Mouse (Mus musculus): ENCODE data around the gene Rims1. TPM values are rescaled to one million over a fixed set of nuclear protein-coding genes. Genes with fewer than 3 reads are reported as not detected.

Rims1 gene
- total RNA-seq (2015) = not detected in 2 replicates
- not detected in 2 replicates for total RNA-seq (2017)

DNA sequence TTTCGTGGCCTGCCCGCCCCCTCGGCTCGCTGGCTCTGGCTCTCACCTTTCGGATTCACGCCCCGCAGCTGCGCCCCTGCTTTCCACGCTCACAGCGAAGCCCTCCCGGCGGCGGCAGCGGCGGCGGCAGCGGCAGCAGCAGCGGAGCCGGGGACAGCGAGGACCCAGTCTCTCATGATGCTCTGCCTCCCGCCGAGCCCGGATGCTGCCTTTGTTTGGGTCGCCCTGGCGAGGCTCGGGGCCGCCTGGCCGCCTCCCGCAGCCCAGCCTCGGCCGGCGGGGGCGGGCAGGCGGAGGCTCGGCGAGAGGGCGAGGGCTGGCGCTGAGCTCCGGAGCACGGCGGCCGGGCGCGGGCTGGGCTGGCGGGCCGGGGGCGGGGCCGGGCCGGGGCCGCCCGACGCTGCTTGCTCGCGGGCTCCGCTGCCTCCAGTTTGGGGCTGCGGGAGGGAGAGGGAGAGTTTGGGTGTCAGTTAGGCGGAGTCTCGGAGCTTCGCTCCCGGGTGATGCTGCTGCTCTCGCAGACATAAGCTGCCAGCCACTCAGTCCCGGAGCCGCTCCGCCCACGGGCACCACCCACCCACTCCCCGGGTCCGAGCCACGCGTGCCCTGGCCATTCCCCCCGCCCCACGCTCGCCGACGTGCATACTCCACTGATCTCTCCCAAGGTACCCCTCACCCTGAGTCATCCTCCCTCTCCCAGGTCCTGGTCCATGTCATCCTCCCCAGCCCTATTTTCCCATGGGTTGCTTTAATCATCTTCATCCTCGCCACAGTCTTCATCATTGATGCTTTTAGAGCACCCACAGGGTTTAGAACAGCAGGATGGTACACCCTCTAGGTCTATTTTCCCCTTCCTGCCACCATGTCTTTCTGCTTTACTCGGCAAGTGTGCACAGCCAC, at the start of gene Rims1:
Gene Rims1, minus strand, starts transcription at position 269 of the 900 bp plus-strand sequence.
- ATAC-seq (ENCODE audit: poor library complexity, severe bottlenecking) = no peak

DNA sequence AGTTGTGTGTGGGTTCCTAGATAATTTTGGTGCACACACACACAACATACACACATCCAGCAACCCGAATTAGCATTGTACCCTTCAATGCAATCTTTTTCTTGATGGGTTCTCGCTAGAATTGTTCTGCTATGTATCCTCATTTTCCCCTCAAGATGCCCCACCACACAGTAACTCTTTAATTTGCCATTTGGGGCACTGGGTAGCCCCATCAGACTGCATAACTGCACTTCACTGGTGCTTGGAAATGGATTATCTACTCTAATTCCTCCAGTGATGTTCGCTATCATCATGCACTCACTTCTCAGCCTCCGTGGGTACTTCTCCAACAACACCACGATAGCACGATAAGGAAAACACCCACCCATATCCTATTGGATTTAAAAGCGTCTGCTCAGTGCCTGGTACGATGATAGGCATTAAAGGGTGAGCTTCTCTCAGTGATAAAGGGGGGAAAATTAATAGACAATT, 867 bp upstream of the Rims1 start:
- no peak for ATAC-seq (ENCODE audit: poor library complexity, severe bottlenecking)

DNA sequence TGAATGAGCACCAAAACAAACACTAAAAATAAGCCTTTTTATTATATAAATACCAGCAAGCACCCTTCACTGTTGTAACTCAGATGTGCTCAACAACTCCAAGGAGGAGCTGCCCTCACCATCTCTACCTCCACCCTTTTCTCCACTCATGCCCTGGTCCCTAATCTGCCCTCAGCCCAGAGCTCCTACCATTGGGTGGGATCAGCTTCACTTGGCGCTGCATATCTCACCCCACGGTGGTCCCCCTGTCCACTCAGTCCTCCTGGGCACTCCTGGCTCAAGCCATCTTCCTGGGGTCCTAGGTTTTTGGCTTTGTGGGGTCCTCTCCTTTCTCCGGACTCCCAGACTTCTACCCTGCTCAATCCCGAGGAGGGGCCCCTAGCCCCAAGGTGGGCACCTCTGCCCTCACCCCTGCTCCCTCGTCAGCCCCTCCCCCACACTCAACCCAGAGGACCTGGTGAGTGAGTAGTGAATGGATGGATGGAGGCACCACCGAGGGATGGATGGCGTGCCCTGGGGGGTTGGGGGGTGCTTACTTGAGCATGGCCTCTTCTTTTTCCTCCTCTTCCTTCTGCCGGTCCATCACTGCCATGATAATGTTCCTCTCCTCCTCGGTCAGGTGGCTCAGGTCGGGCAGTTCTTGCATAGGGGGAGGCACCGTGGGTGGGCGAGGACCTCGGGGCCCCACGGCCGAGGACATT, 619 bp downstream of the Rims1 start:
- ATAC-seq (ENCODE audit: poor library complexity, severe bottlenecking) = no peak

DNA sequence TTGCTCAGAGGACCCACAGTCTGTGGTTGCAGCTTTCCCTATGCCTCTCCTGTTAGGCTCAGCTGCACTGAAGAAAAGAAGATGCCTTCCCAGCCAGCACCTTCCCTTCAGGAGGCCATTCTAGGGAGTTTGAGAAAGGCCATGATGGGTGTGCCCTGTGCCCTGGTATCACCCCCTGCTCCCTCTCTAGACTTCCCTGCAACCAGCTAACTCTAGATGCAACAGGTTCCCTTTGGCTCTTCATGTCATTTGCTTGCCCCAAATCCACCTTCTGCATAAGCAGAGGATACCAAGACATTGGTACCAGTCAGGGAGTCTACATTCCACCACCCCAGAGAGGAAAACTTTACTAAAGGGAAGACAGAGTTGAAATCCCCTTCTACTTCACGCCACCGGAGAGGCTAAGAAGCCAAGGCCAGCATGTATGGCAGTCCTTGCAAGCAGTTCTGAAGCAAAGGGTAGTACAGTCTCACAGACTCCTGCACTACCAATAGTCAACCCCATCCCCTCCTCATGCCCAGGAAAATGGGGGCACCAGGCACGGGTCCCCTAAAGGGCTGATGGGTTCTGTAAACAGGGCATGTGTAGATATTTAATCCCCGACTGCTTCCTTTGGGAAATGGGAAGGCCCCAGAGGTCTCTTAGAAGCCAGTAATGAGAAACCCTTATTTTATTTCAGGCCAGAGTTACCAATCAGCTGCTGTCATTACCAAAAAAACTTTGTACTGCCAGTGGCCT, 1.5 kb downstream of the Rims1 start:
- ATAC-seq (ENCODE audit: poor library complexity, severe bottlenecking) = no peak

DNA sequence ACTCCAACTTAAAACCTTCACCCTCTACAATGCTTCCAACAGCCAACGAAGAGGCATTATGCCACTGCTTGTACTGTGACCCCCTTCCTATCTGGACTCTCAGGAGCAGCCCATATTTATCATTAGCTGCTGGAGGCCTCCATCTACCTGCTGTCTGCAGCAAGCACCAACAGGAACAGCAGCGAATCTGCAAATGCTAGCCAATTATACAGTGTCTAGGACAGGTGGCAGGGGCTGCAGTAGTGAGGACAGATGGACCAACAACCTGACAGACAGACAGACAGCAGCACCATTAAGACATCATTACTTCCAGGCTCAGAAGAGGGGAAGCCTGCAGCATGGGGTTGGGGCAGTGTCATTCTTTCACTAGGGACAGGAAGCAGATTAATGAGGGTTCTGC, 2.3 kb downstream of the Rims1 start:
- no peak for ATAC-seq (ENCODE audit: poor library complexity, severe bottlenecking)

DNA sequence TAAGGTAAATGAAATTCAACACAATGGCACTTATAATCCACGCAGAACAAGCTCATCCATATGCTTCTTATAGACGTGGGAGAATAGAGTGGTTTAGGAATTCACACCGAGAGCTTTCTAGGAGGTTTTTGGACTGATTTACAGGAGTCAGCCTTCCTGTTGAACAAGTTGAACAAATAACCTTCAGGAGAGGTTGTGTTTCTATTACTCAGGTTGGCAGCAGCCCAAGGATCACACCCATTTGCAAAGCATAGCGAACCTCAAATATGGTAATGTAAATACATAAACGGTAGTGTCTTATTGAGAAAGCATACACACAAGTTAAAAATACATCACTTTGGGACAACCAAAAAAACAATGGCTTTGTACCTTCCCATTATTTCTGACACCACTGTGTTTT, 5.5 kb downstream of the Rims1 start:
- ATAC-seq (ENCODE audit: poor library complexity, severe bottlenecking) = no peak

DNA sequence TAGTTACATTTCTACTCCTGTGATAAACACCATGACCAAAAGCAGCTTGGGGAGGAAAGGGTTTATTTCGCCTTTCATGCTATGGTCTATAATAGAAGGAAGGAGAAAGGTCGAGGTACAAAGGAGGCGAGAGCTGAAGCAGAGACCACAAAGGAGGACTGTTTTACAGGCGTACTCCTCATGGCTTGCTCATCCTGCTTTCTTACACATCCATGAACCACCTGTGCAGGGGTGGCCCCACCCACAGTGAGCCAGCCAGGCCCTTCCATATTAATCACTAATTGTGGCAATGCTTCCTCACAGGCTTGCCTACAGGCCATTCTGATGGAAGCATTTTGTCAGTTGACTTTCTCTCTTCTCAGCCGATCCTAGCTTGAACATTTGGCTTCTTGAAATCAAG, 8.7 kb downstream of the Rims1 start:
- no peak for ATAC-seq (ENCODE audit: poor library complexity, severe bottlenecking)

DNA sequence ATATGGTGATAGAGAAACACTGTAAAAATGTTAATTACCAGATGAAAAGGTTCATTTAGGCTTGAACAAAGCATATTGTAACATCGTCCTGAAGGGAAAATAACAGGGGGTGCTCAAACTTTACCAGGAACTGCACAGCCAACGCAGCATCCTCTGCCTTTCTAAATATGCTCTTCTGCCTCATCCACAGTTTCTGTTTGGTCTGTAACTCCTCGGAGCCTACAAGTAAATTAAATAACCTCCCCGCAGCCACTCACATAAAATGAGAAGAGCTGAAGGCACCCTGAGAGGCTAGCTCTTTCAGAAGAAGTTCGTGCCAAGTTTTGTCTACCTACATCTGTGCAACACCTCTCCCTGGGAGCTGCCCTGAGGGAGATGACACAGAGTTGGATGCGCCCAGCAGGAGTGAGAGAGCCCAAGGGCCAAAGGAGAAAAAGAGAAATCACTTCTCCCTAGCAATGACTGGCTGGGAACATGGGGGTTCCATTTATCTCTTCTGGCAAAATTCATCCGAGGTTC, 16.3 kb downstream of the Rims1 start:
- no peak for ATAC-seq (ENCODE audit: poor library complexity, severe bottlenecking)

DNA sequence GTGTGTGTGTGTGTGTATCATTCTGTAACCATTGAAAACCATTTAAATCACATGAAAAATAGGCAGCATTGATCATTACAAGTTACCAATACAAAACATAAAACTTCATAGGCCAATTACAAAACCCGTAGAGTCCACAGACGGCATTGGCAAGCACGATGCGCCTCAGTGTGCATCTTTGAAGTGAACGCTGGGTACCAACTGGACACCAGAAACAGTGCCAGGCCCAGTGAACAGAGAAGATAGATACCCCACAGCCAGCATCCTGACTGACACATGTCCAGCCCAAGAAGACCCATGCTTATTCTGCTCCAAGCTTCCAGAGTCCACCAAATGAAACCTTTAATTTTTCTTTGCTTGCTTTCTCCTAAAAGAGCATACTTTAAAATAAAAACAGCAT, 18.2 kb downstream of the Rims1 start:
- ATAC-seq (ENCODE audit: poor library complexity, severe bottlenecking) = no peak

DNA sequence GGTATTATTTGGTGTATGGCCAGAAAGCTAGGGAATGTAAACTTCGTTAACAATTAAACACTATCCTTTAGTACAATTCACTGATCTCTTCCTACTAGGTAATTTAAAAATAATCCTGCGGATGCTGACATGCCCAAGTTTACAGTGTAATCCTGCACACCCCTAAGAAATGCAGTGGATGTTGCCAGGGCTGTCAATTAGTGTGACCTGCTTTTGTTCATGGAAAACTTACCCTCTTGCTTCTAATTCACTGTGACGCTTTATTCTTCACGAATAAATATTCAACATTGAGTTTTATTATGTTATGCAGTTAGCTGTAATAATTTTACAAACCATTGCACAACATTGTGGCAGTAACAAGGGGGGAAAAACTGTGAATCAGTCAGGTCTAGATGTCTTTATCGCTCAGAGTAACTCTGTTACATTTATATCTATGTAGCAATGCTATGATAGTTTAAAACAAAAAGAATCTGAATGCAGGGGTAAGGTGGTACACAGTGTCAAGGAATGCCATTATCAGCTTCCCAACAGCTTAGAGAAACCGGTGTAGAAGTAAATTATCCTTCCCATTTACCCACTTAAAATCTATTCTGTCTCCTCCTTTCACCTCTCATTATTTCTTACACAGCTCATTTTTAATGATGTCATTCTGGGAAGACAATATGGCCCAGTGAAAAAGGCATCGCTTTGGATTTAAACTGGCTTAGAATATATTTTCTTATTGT, 35.1 kb downstream of the Rims1 start:
- no peak for ATAC-seq (ENCODE audit: poor library complexity, severe bottlenecking)

DNA sequence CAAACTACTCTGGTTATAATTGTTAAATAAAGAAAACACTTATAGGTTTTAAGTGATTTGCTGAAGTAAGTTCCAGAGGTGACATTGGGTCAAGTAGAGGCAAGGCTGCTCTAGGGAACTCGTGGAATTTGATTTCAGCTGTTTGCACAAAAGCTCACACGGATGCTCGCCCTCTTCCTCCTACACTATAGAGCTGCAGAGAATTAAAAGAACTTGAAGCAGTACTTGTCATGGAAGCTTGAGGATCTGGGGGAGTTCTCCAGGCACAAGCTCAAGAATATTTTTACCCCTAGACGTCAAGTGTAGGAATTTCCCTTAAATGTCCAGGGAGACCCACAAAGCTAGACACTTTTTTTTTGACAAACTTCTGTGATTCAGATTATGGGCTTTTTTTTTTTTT, 42.4 kb downstream of the Rims1 start:
- ATAC-seq (ENCODE audit: poor library complexity, severe bottlenecking) = no peak

DNA sequence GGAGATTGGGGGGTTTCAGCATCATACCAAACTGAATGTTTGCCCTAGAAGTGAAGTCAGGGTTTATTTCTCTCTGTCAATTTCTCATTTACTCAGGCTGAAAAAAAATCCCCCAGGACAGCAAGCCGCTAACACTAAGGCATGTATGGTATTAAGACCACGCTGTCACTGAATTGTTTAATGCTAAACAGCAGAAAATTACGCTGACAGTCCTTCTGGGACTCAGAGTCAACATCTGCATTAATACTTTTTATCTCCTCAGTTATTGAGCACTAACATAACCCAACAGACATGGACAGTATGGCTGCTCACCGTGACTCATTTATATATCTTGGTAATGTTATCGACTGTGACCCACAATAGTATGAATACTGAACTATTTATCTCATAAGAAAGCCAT, 43.0 kb downstream of the Rims1 start:
- ATAC-seq (ENCODE audit: poor library complexity, severe bottlenecking) = no peak

DNA sequence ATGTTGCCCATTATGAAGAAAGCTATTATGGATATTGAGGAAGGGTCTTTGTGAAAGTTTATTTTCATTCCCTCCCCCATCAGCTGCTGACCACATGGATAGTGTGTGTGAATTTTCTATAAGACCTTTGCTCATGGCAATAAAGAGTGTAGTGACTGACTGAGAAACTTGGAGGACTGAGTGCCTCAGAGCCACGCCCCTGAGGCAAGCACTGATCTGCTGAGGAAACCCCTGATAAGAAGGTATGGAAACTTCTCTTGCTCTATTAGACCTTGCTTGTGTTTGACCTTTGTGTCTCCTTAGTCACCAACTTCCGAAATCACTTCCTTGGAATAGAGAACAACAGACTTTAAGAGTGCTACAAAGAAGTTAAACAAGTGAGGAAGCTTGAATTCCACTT, 55.3 kb downstream of the Rims1 start:
- no peak for ATAC-seq (ENCODE audit: poor library complexity, severe bottlenecking)

DNA sequence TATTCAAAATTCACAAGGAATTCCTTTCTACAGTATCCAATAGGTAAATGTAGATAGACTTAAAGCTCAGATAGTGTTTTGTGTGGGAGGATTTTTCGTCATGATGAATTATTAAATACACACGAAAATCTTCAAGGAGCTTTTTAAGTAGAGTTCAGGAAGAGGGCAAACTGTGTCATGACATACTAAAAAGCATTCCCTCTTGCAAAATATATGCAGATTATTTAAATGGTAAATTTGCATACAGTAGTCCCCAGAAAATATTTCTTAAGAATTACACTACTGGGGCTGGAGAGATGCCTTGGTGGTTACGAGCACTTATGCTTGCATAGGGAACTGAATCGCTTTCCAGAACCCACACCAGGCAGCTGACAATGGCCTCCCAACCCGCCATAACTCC, 61.1 kb downstream of the Rims1 start:
- no peak for ATAC-seq (ENCODE audit: poor library complexity, severe bottlenecking)

DNA sequence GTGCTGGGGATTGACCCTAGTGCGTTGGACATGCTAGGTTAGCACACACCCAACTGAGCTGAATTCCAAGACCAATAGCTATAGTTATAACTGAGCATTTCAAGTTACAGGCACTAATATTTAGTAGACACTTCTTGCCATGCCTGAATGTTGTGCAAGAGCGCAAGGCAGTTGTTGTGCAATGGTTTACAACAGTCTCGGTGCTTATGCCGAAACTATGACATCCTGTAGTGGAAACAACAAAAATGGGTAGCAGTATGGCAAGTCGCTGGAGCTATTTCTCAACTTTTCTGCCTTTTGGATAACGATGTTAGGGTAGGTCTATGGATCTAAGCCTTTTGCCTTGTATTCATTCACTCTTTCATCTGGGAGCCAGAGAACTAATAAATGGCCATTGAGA, 68.3 kb downstream of the Rims1 start:
- peak; percentile 51 for ATAC-seq (ENCODE audit: poor library complexity, severe bottlenecking)

DNA sequence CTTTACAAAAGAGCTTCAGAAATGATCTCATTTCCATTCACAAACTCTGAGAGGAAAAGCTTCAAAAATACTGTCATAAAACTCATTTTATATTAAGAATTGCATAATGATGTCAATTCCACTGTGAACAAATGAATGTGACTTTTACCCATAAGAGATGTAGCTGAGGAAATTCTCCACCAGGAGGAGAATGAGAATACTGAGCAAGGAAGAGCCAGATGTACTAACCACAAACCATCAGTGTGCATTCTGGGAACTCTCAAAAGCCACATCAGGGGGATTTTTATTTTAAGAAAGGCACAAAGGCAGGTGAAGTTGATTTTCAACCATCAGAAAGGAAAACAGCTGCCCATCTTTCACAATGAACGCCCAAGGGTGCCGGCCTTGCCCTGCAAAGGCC, 71.4 kb downstream of the Rims1 start:
- ATAC-seq (ENCODE audit: poor library complexity, severe bottlenecking) = no peak

DNA sequence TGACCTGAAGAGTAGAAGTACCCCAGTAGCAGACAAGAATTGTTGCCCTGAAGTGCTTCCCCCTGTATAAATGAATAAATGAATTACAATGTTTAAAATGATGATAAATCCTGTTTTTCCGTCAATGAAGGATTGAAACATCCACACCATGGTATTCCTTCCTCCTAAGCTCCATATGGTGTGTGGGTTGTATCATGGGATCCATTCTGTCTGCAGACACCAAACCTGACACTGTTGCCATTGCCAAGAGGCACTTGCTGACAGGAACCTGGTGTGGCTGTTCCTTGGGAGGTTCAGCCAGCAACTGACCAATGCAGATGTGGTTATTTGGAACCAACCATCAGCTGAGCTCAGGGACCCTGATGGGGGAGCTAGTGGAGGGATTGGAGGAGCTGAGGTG, 72.5 kb downstream of the Rims1 start:
- ATAC-seq (ENCODE audit: poor library complexity, severe bottlenecking) = no peak

DNA sequence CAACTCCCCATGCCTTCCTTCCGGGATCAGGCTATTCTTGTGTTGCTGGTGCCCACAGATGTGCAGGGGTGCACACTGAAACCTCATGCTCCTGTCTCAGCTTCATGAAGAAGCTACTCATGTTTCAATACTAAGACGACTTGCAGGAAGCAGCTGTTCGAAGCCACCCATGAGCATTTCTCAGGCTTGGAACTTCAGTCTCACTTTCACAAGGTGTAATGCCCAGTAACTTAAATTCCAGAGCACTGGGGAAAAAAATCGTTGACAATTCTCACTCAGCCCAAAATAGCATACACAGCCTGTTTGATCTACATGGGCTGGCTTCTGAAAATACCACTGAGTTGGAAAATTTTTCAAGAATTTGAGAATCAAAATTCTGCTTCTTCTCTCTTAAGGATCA, 77.6 kb downstream of the Rims1 start:
- no peak for ATAC-seq (ENCODE audit: poor library complexity, severe bottlenecking)

DNA sequence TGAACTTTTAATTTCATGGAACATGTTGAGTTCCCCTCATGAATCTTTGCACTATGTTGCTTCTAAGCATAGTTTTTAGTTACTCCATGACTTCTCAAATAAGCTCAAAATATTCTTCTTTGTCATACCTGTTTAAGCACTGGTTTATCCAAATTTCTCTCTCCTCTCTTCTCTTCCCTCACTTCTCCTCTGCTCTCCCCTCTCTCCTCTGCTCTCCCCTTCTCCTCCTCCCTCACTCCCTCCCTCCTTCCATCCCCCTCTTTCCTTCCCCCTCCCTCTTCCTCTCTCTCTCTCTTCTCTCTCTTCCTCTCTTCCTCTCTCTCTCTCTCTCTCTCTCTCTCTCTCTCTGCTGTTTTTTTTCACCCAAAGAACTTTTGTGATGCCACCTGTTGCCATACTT, 84.1 kb downstream of the Rims1 start:
- no peak for ATAC-seq (ENCODE audit: poor library complexity, severe bottlenecking)

DNA sequence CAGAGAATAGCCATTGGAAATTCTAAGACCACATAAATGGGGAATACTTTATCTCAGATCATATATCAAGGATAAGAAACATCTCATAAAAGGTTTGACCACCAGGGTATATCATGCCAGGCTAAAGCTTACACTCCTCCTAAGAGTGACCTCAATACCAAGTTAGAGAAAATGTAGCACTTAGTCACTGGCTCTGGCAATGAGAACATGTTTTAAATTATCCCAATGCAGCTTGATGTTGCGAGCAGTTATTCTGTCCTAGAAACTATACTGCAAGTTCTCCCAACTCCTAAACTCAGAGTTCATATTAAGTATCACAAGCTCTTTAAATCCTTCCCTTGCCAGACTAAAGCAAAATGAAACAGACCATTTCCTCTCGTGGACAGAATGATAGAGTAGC, 85.1 kb downstream of the Rims1 start:
- no peak for ATAC-seq (ENCODE audit: poor library complexity, severe bottlenecking)

DNA sequence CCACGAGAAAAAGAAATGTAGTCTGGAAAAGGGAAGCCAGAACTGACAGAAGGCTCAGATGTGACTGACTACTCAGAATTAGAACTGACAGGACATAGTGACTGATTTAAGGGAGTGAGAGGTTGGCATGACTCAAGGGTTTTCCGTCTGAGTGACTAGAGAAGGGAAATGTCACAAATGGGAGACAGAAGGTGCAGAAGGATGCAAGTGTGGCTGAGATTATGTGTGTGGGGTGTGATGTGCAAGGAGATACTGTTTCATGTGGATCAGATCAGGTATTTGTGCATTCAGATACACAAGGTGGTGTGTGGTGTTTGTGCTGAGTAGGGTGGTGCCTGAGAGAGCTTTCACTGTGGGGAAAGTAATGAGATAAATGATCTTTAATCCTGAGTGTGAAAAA, 96.3 kb downstream of the Rims1 start:
- no peak for ATAC-seq (ENCODE audit: poor library complexity, severe bottlenecking)
